Mouse (Mus musculus): Measurements from ENCODE around the gene Nuak1.
"Not testable (repeated sequence)": the region's sequence is repeated elsewhere in the genome, so short reads cannot be mapped to it uniquely, and the experiment has no call there.

Gene Nuak1

GRCm38 (mm10) chr10:84440541-84441433 is at the start of gene Nuak1:
Gene Nuak1 (minus strand): TSS chr10:84440597.
- DNase-seq (ENCODE audit: inconsistent ontology term): peak; percentile 98

- DNase-seq (ENCODE audit: inconsistent ontology term): no peak
Measured at GRCm38 (mm10) chr10:84490115-84490514, 49.7 kb upstream of the Nuak1 start.

DNA sequence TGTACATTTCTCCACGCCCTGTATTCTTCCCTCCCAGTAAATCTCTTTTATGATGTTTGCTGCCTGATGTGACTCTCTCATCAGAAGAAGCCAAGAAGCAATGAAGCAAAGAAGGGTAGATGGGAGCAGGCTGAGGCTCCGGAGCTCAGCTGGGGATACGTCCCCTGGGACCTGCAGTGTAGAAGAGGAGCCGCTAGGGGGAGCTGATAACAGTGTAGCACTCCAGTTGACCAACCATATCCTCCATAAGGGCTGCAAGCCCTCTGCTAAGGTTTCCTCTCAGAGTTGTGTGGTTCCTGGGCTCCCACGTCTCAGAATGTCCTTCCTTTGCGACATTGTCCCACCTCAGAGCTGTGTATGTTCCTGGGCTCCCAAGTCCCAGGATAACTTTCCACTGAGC is 47.9 kb upstream of the Nuak1 start:
- peak; percentile 22 for DNase-seq (ENCODE audit: inconsistent ontology term)

- DNase-seq (ENCODE audit: inconsistent ontology term): peak; percentile 18
Measured at GRCm38 (mm10) chr10:84484661-84485060, 44.3 kb upstream of the Nuak1 start.

DNA sequence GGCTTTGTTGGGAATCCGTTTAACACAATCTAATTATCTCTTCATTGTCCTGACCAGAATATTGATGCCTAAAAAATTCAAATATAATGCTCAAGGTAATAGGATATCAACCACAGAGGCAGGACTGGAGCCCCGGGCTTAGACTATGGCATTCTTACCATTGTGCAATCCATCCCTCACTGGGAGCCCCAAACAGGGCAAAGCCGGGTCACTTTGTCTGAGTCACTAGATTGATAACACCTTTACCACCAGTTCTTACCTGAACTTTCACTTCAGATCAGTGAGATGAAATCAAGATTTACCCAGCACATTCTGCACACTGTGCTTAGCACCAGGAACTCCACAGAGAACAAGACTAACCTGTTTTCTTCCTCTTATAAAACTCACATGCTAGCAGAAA is 43.2 kb upstream of the Nuak1 start:
- DNase-seq (ENCODE audit: inconsistent ontology term): no peak

DNA sequence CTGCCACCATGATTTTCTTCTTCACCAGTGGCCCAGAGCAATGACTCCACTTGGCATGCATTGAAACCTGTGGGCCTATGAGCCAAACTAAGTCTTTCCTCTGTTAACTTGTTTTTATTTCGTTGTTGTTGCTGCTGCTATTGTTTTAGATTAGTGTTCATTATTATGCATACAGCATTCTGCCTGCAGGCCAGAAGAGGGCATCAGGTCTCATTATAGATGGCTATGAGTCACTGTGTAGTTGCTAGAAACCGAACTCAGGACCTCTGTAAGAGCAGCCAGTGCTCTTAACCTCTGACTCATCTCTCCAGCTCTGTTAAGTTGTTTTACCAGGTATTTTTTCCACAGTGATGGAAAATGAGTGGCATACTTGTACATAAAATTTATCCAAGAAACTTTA is 42.7 kb upstream of the Nuak1 start:
- no peak for DNase-seq (ENCODE audit: inconsistent ontology term)

DNA sequence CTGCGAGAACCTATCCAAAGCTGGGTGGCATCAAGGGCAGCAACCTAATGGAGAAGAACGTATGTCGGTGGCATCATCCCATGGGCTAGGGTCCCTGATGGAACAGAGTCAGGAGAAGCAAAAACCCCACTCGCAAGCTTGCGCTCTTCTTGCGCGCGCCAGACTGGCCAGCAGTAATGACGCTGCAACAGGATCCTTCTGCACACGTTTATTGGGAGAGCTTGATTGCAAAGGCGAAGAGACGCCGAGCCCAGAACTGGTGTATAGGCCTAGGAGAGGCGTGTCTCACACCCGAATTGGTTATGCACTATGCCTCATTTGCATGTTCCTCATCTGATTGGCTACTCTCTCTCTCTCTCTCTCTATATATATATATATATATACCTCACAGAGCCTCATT is 42.0 kb upstream of the Nuak1 start:
- not testable (repeated sequence) for DNase-seq (ENCODE audit: inconsistent ontology term)

DNA sequence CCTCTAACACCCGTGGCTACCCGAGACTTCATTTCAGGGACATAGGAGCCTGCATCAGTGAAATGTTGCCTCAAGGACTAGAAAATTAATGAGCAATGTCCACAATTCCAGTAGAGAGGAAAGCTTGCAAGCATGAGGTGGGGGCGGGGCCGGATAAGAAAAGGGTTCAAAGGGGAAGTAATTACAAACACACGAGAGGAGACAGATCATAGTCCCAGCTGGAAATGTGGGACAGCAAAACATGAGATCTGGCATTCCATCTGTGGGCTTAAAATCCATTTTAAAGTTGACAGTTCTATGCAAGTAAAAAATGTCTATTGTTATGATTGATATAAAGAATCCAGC is 40.9 kb upstream of the Nuak1 start:
- DNase-seq (ENCODE audit: inconsistent ontology term): peak; percentile 51

DNA sequence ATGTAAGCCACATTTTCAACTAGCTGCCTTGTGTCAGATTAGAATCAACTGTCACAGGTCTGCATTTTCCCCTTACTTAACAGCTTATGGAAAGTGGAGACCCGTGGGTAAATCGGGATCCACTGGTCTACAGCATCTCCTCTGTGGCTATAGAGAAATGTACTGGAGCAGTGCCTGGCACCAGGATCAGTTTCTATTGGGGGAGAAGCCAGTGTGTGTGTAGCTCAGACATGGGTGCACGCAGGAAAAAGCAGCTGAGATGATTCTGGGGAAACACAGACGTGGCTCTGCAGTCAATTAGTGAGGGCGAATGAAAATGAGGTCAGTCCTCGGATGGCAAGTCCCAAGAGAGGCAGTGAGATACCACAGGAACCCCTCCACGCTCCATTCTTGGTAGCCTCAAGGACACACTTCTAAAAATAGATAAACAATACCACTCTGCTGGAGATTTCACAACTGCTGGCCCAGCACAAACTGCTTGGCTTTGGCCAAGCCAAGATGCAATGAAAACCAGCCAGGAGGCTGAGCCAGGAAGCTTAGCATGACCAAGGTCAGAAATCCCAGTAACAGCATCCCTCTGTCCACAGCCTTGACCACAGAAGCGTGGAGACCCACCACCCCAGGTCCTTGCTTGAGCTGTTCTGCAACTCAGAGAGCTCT is 40.4 kb upstream of the Nuak1 start:
- peak; percentile 73 for DNase-seq (ENCODE audit: inconsistent ontology term)

GRCm38 (mm10) chr10:84480146-84480545 is 39.7 kb upstream of the Nuak1 start:
- peak; percentile 36 for DNase-seq (ENCODE audit: inconsistent ontology term)

DNA sequence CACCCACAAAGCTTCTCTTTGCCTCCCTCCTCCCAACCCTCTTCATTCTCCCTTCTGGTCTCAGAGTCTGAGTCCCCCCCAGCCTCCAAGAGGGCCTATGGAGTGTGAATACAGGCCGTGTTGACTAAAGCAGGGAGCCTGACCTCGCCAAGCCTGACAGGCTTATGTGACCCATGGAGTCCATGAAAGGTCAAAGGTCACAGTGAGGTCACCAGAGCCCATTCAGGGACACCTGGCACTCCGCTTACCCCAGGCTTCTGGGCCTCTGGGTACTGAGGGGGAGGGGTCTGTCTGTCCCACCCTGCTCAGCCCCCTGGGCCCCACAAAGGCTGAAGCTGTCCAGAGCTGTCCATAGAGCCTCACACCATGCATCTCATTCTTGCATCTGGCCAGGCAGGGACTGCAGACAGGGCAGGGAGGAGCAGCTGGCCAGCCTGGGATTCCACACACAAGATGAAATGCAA is 37.2 kb upstream of the Nuak1 start:
- no peak for DNase-seq (ENCODE audit: inconsistent ontology term)

DNA sequence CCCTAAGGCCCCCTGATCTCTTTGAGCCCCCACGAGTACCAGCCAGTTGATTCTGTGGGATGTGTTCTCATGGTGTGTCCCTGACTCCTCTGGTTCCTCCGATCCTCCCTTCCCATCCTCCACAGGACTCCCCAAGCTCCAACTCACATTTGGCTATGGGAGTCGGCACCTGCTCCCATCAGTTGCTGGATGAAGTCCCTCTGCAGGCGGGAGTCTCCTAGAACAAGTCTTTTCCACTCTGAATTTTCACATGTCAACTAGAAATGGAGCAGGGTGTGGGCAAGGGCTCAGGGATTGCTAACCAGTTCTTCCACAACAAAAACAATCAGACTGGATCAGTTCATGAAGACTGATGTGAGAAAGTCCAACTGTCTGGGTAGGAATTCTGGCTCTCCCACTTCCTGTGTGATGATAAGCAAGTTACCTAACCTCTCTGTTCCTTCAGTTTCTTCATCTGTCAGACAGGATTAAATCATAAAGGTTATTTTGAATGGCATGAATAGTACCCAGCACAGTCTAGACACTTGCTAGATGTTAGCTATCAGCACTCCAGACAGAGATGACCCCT is 36.7 kb upstream of the Nuak1 start:
- DNase-seq (ENCODE audit: inconsistent ontology term): no peak

DNA sequence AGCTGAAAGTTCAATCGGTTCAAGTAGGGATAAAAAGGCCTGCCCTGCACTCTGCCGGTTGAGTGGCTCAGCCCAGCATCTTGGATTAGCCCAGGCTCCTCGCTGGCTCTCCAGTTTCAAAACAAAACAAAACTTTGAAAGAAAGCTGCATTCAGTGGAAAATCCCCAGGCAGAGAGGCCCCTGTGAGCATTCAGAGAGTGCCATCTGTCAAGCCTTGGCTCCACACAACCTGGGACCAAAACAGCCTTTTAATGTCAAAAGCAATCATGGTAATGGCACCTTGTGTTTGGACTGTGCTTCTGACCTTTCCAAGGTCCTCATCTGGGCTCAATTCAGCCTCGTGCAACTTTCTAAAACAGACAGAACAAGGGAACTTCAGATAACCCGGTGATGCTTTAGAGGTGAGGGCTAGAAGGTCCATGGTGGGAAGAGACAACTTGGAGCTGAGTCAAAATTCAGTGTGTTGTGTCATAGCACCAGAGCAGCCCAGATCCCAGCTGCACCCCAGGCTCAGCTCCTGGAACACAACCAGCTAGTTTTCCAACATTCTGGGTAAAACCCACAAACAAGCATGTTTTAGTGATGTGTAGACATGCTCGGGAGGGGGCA is 27.3 kb upstream of the Nuak1 start:
- DNase-seq (ENCODE audit: inconsistent ontology term): peak; percentile 52

DNA sequence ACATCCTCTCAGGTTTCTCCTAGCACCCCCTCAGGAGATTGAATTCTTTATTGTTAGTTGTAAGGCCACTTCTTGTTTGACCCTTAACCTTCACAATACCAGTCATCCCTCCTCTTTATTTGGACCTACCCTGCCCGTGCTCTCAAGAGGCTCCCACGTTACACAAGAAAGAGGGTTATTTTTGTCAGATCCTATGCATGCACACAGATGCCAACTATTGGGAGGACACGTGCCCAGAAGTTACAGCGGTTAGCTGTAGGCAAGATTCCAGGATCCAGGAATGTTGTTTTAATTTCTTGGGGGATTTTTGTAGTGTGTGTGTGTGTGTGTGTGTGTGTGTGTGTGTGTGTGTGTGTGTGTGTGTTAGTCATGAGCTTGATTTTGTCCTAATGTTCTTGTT is 25.1 kb upstream of the Nuak1 start:
- DNase-seq (ENCODE audit: inconsistent ontology term): no peak

- DNase-seq (ENCODE audit: inconsistent ontology term): no peak
Measured at GRCm38 (mm10) chr10:84460420-84461101, 20.2 kb upstream of the Nuak1 start.

- no peak for DNase-seq (ENCODE audit: inconsistent ontology term)
Measured at GRCm38 (mm10) chr10:84458094-84458493, 17.7 kb upstream of the Nuak1 start.

DNA sequence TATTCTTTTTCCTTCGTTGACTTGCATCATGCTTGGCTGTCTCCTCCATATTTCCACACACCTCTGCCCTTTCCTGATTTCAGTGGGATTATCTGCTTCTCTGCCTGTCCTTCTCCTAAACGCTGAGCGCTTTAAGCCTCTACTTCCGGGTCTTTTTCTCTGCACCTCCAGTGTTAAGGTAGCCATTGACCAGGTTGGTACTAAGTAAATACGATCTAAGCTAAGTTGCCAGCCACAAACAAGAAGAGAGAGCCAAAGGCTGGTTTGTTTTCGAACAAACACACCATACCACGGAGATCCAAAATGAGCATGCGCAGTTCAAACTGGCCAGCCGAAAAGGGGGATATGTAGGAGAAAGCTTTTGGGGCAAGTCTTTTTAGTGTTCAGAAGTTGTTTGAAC is 17.1 kb upstream of the Nuak1 start:
- DNase-seq (ENCODE audit: inconsistent ontology term): no peak

DNA sequence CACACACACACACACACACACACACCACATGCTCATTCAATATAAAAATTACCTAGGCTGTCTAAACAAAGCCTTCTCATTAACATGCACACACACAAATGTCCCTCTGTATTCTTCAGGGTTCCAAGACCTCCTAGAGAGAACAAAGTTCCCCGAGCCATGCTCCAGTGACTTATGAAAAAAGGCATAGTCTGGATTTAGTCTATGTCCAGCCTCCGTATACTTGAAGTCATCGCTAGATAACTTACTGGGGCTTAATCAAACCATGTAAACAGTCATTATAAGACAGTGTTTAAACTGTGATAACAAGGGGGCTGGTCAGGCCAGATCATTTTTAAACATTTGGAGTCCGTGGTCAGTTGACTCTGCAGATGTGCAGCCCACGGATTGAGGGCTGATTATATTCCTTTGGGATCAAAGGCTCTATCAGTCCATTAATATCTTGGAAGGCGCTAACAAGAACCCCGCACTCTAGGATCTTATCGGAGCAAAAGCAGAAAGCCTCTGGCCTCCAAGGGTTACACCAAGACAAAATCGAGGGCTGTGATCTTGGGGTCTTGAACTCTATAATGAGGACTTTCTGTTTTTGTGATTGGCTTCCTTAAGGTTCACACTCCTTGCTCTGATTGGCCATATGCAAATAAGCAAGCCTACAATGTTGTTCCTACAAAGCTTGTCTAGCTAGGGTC is 16.4 kb upstream of the Nuak1 start:
- DNase-seq (ENCODE audit: inconsistent ontology term): no peak

DNA sequence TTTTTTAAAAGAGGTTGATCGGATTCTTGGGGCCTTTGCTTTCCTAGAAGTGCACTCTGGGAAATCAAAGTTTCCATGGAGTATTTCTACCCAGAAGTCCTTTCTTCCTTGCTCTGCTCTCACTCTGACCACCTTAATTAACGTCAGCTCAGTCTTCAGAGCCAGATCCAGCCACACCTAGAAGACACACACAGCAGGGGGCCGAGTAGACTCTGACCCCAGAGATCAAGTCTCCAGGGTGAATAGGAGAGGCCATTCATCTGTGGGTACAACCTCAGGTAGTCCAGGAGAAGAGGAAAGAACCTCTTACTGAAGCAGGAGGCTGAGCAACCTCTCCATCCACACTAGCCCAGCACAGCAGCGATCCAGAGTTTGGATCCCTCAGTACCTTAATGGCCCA is 11.5 kb upstream of the Nuak1 start:
- no peak for DNase-seq (ENCODE audit: inconsistent ontology term)

- peak; percentile 88 for DNase-seq (ENCODE audit: inconsistent ontology term)
Measured at GRCm38 (mm10) chr10:84450654-84451053, 10.3 kb upstream of the Nuak1 start.

DNA sequence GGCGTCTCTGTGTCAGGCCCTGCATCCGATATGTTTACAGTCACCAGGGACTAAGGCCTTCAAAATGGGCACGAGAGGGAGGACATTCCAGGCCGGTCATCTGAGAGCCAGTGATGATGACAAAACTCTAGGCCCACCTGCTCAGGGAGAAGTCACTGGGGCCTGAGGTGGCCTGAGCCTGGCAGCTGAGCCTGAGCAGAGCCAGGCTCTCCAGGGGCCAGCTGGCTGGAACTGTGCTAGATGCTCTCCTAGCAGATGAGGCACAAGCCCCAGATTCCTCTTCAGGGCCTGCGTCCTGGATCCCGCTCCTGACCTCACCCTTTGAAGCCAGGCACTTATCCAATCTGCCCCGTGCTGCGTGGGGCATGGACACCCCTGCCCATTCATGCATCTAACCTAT is 9.3 kb upstream of the Nuak1 start:
- no peak for DNase-seq (ENCODE audit: inconsistent ontology term)

Measured in Muller cell, postnatal 12 days (primary cell).